Mouse (Mus musculus): ENCODE data around the gene Ndufaf2.

Ndufaf2 gene

DNA sequence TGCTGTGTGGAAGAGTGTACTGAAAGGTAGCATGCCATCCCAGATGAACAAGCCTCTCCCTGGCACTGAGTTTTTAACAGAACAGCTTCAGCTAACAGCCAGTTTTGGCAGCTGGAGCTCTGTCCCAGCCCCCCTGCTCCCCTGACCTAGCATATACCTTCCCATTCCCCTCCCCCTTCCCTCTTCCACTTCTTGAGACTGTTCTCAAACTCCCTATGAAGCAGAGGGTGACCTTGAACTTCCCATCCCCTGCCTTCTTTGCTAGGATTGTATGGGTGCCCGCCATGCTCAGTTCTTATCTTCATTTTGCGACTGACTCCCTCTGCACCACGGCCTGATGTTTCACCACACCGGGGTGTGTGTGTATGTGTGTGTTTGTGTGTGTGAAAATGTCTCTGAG is 195.7 kb downstream of the Ndufaf2 start:
- peak; percentile 23 for DNase-seq (ENCODE audit: low read depth, low spot score)

DNA sequence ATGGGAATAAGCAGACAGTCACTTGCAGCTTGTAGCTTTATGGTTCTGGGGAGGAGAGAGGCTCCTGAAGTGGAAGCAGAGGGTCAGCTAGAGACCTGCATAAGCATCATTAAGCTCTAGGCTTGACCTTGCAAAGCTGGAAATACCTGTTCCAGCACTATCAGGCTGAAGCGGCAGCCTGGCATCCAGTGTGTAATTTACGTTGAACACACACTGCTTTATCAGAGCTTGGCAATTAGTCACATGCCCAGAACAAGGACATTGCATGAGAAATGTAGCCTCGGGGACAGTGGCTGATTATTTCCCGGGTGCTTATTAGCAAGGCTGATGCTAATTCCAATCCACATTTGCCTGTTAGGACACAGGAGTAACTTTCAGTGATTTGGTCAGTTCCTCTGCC is 196.5 kb downstream of the Ndufaf2 start:
- DNase-seq (ENCODE audit: low read depth, low spot score): no peak

DNA sequence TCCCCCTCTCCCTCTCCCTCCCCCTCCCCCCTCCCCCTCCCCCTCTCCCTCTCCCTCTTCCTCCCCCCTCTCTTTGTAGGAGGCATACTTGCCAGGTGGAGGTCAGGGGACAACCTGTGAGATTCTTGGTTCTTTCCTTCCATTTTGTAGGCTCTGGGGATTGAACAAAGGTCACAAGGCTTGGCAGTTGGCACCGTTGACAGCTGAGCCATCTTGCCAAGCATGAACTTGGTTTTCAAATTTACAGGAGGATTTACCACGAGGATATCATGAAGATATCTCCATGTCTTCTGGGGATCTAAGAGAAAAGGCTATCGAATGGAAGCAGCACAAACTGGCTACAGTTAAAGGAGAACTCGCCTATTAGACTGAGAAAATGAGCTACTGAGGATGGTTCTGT is 196.9 kb downstream of the Ndufaf2 start:
- DNase-seq (ENCODE audit: low read depth, low spot score): no peak

DNA sequence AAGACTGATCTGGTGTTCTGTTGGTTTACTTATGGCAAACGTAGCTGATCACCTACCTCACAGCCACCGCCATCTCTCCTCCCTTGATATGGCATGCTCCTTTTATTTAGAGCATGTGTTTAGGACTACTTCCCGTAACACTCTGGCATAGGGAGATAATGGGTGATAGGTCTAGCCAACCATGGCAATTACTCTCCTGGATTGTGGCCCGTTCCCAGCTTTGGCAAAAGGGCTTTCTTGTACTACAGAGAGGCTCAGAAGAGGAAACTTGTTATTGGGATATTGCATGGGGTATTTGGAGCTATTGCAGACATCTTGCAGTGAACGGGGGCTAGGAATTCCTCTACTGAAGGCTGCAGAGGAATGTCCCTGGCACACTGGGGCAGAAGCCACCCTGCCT is 197.9 kb downstream of the Ndufaf2 start:
- no peak for DNase-seq (ENCODE audit: low read depth, low spot score)

DNA sequence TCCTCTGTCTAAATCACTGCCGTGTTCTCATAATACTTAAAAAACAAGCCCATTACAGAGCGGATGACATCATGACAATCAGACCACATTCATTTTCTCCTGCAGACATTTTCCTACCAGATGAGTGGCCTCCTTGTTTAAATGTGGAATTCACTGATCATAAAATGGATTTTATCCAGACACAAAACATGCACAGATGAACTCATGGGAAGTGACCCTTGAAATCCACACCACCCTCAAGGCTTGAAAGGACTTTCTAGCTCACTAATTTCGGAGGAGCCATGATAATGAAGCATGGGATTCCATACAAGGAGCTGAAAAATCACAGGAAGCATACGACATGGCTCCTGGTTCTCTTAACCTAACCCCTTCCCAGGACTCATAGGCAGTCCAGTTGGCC is 198.5 kb downstream of the Ndufaf2 start:
- DNase-seq (ENCODE audit: low read depth, low spot score): no peak

DNA sequence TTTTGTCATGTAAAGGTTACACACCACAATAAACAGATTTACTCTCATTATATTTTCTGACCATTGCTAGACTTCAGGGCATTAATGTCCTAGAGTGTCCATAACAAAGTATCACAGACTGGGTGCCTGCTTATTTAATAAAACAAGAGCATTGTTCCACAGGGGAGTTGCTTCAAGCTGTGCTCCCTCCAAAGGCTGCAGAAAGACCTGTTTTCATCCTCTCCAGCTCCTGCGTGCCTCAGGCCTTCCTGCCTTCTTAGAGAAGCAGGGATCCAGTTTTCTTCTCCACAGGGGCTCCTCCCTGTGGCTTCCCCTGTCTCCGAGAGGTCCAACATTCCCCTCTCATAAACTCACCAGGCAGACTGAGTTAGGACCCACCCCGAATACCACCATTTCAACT is 202.2 kb downstream of the Ndufaf2 start:
- DNase-seq (ENCODE audit: low read depth, low spot score): peak; percentile 46

DNA sequence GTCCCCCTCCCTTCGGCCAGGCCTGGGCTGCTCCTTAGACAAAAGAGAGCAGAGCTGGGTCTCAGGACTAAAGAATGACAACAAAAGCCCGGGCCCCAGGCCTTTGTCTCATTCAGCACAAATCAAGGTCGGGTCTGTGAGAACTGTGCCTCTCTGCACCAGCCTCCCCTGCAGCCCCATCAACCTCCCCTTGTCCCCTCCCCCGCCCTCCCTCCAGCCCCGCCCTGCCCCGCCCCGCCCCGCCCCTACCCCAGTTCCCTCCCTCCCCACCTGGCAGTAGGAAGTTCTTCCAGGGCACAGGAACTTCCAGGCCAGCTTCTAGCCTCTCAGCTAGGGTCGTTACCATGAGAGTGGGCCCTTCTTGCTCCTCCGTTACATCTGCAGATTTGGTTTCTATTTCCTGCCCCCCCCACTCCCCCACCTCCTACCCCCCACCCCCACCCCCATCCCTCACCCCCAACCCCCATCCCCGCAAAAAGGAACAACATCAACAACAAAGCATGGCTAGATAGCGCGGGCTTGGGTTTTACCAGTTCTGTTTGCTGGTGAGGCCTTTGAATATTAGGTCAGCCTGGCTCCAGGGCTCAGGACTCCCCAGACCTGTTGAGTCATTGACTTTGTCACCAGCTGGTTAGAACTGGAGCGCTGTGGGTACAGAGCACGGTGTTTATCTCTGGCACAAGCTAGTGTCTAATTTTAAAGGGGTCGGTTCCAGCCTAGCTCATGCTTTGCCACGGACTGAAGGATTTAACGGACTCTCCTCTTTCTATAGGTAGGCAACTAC is 202.9 kb downstream of the Ndufaf2 start:
- DNase-seq (ENCODE audit: low read depth, low spot score): peak; percentile 95

DNA sequence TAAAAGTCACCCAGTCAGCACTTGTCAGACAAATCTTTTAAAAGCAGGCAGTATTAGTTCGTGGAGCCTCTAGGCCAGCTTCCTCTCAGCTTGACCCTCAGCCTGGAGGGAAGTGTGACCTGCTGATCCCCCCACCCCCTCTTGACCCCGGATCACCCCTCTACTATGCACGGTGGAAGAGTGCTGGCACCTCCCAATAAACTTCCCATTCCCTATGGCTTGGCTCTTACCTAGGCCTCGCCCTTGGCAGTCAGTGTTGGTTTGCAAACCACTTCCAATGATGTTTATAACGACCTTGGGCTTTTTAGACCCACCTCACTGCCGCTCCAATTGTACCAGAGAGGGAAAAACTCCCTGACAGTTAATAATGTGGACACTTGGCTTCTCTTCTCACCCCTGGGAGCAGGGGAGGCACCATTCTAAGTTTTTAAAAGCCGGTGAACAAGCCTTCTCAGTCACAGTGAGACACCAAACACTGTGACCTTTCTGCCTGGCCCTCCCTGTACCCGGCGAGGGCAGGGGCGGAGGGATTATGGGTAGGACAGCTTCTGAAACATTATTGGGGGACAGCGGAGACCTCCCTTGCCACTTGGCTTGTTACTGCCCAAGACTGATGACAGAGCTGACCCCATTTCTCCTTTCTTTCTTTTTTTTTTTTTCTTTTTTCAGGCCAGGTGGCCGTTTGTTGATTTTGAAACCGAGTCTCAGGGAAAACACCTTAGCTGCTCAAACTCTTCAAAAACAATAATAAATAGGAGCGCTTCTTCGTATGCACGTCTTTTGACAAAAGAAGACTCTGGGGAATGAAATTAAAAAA is 203.8 kb downstream of the Ndufaf2 start:
- DNase-seq (ENCODE audit: low read depth, low spot score): peak; percentile 42

DNA sequence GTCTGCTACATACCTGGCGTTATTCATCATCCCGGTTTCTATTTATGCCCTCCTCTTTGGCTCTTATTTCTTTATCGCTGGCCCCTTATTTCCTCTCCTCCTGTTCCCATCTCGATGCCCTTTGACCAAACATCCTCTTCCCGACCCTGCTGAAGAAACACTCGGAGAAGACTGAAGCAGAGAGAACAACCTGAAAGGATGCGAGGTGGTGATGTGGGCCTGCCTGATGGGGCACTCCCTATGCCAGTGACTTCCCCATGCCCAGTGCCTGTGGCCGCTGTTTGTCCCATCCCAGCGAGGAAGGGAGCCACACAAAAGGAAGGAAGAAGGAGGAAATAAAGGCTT is 204.4 kb downstream of the Ndufaf2 start:
- DNase-seq (ENCODE audit: low read depth, low spot score): no peak
